Mouse (Mus musculus): ENCODE measurements around the gene Prickle2. TPM values are rescaled to one million over a fixed set of nuclear protein-coding genes. Genes with fewer than 3 reads are reported as not detected.

The Prickle2 gene
- polyA plus RNA-seq, 1 experiment: 12.7 TPM

DNA sequence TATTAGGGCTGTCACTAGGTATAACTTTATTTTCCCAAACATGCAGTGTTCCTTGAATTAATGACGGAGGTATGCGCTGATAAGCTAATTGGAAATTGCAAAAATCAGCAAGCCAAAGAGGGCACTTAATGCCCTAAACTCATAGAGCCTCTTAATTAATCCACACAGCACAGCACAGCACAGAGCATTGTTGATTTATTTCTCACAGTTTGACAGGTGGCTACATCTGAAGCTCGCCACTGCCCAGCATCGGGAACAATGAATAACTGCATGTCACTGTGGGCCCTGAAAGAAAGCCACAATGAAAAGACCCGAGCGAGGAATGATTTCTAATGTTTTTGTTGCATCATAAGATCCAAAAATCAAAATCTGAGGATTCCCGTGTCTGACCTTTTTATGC is 359.2 kb downstream of the Prickle2 start:
- 63% methylated on average over 7 of the region's 7 CpGs for WGBS
- H3K27ac ChIP-seq (ENCODE audit: insufficient read depth, low read length): no peak overlapping the region
- H3K4me3 ChIP-seq (replicated peaks; ENCODE audit: insufficient read depth, low read depth, low read length): no peak overlapping the region
- H3K27me3 ChIP-seq (ENCODE audit: control insufficient read depth, insufficient read depth, low read length): no peaks in the 10 kb centered on the region
- no peaks in the 10 kb centered on the region for H3K4me1 ChIP-seq (ENCODE audit: control insufficient read depth, insufficient read depth, low read length)
- DNase-seq: no peak
- no peak for TF ChIP-seq POLR2A (IDR thresholded peaks at IDR 0.05; ENCODE audit: borderline replicate concordance, insufficient read depth, low read length)
- no peak for TF ChIP-seq CTCF (IDR thresholded peaks at IDR 0.05; ENCODE audit: borderline replicate concordance, insufficient read depth, low read depth, low read length)

DNA sequence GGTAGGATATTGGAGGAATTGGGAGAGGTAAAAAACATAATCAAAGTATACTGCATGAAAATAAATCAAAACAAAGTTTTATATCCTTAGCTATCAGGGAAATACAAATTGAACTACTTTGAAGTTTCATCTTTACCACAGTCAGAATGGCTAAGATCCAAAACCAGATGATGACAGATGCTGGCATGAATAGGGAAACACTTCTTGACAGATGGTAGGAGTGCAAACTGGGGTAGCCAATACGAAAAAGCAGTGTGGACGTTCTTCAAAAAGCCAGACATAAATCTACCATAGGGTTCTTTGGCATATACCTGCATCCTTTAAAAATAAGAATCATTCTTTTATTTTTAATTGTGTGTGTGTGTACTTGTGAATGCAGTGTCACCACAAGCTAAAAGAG is 360.8 kb downstream of the Prickle2 start:
- DNase-seq: no peak
- no peak overlapping the region for H3K27ac ChIP-seq (ENCODE audit: insufficient read depth, low read length)
- H3K4me1 ChIP-seq (ENCODE audit: control insufficient read depth, insufficient read depth, low read length): no peaks in the 10 kb centered on the region
- no peaks in the 10 kb centered on the region for H3K27me3 ChIP-seq (ENCODE audit: control insufficient read depth, insufficient read depth, low read length)
- no peak for TF ChIP-seq CTCF (IDR thresholded peaks at IDR 0.05; ENCODE audit: borderline replicate concordance, insufficient read depth, low read depth, low read length)
- TF ChIP-seq POLR2A (IDR thresholded peaks at IDR 0.05; ENCODE audit: borderline replicate concordance, insufficient read depth, low read length): no peak
- WGBS: 42% methylated on average over 2 of the region's 2 CpGs
- no peak overlapping the region for H3K4me3 ChIP-seq (replicated peaks; ENCODE audit: insufficient read depth, low read depth, low read length)

DNA sequence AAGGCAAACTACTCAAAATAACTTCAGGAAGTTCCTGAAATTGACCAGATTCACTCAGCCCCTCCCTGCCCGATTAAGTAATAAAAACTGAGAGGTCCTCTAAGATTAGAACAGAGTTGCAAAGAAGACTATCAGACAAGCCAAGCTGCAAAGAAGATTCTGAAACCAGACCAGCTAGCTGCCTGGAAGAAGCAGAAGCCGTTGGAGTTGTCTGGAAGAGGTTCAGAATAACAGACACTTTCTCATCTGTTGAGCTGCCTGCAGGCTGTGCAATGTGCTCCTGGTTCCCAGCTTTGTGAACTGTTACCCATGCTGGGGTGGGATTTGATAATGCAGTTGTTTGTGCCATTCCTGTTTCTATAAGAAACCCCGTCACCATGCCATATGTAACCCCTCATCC is 361.4 kb downstream of the Prickle2 start:
- DNase-seq: no peak
- H3K4me3 ChIP-seq (replicated peaks; ENCODE audit: insufficient read depth, low read depth, low read length): no peak overlapping the region
- H3K27ac ChIP-seq (ENCODE audit: insufficient read depth, low read length): no peak overlapping the region
- WGBS: 60% methylated on average over 3 of the region's 3 CpGs
- TF ChIP-seq POLR2A (IDR thresholded peaks at IDR 0.05; ENCODE audit: borderline replicate concordance, insufficient read depth, low read length): no peak
- TF ChIP-seq CTCF (IDR thresholded peaks at IDR 0.05; ENCODE audit: borderline replicate concordance, insufficient read depth, low read depth, low read length): no peak
- H3K27me3 ChIP-seq (ENCODE audit: control insufficient read depth, insufficient read depth, low read length): no peaks in the 10 kb centered on the region
- H3K4me1 ChIP-seq (ENCODE audit: control insufficient read depth, insufficient read depth, low read length): no peaks in the 10 kb centered on the region

Other genes starting within 250 kb of the Prickle2 start
- gene A730049H05Rik, start 110.3 kb upstream of the Prickle2 start, polyA plus RNA-seq (2012; rRNA removed): 0.18 and 0.21 TPM in 2 replicates
- gene Gm15737, start 163.2 kb upstream of the Prickle2 start, polyA plus RNA-seq (2012; rRNA removed): not detected in 2 replicates
- 1.7 and 2.0 TPM in 2 replicates for gene Adamts9, start 237.3 kb upstream of the Prickle2 start, polyA plus RNA-seq (2012; rRNA removed)